Mouse (Mus musculus): ENCODE measurements around the gene Arih1. TPM values are rescaled to one million over a fixed set of nuclear protein-coding genes. Genes with fewer than 3 reads are reported as not detected.

The Arih1 gene
- total RNA-seq (2014; rRNA removed; ENCODE audit: low replicate concordance) (31.9 and 70.4 TPM in 2 replicates), polyA plus RNA-seq (2015; fragmentation: Nextera tagmentation; extraction: Ambion mirVana) (7.8 and 7.9 TPM in 2 replicates)

DNA sequence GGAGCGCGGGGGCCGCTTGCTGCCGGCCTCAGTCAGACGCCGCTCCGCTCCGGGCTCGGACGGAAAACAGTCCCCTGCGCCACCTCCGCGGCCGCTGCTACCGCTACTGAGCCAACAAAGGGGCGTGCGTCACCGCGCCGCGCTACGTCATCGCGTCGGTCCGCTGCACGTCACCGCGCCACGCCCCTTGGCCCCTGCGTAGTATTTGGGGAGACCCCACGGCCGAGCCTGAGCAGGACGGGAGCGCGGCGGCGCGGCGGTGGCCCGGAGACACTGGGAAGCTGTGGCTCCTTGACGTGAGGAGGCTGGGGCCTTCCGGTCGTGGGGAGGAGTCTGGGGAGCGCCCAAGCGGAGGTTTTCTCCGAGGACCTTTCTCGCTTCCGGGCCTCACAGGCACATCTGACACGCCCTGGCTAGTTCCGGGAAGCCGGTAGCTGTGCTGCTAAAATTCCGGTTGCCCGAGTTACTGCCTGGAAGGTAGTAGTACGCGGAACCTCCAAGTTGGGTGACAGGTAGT, at the start of gene Arih1:
Gene Arih1 (minus strand): TSS at position 70 of the 517 bp plus-strand sequence.
- no peaks in the 10 kb centered on the region for H3K9me3 ChIP-seq (replicated peaks; ENCODE audit: control insufficient read depth, low read length)
- peaks cover 5% of the 10 kb centered on the region; the same call in 1 of the 2 replicates for H3K4me1 ChIP-seq (ENCODE audit: control insufficient read depth, insufficient read depth)
- WGBS: under 1% methylated on average over 53 of the region's 56 CpGs
- peak; percentile 97 for ATAC-seq (ENCODE audit: insufficient read depth, low read depth)
- TF ChIP-seq CTCF (IDR thresholded peaks at IDR 0.05; ENCODE audit: low read depth) (no peak), EP300 (IDR thresholded peaks at IDR 0.05; ENCODE audit: low read depth) (peak; percentile 69; the same call in 1 of the 2 replicates)
- peak within 1 kb of the TSS; percentile 80 for H3K4me2 ChIP-seq (ENCODE audit: low read depth, low read length)
- H3K27ac ChIP-seq (ENCODE audit: low read depth): peak within 1 kb of the TSS; percentile 99
- peak within 1 kb of the TSS; percentile 88 for H3K4me3 ChIP-seq (ENCODE audit: low read depth, low read length)
- no peaks in the 10 kb centered on the region for H3K36me3 ChIP-seq (replicated peaks; ENCODE audit: control insufficient read depth, insufficient read depth, low read length)
- no peaks in the 10 kb centered on the region for H3K27me3 ChIP-seq (ENCODE audit: control insufficient read depth, insufficient read depth, low read length)
- peak; percentile 96 for DNase-seq (ENCODE audit: low spot score)
- H3K9ac ChIP-seq (replicated peaks; ENCODE audit: low read depth, low read length): peak within 1 kb of the TSS; percentile 91

DNA sequence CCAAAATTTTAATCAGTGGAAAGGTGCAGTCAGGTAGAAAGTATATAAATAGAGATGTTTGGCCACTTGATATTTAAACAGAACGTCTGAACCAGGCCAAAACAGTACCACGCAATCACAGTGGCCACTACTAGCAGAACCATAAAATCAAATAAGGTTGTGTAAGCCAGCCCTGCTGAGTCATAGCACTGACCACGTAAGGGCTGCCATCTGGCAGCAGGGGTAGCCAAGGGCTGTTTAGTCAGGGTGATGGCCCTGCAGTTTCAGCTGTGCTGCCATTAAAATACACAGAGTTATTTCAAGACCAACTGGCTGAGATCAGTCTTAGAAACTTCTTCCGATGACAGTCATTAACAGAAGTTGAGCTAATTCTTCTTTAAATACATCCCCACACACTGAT, 47.5 kb upstream of the Arih1 start:
- H3K9me3 ChIP-seq (replicated peaks; ENCODE audit: control insufficient read depth, low read length): no peaks in the 10 kb centered on the region
- no peak overlapping the region for H3K9ac ChIP-seq (replicated peaks; ENCODE audit: low read depth, low read length)
- H3K4me2 ChIP-seq (ENCODE audit: low read depth, low read length): no peak overlapping the region
- DNase-seq (ENCODE audit: low spot score) (no peak), ATAC-seq (ENCODE audit: insufficient read depth, low read depth) (no peak)
- H3K4me3 ChIP-seq (ENCODE audit: low read depth, low read length): no peak overlapping the region
- H3K36me3 ChIP-seq (replicated peaks; ENCODE audit: control insufficient read depth, insufficient read depth, low read length): no peaks in the 10 kb centered on the region
- H3K27me3 ChIP-seq (ENCODE audit: control insufficient read depth, insufficient read depth, low read length): no peaks in the 10 kb centered on the region
- H3K4me1 ChIP-seq (ENCODE audit: control insufficient read depth, insufficient read depth): no peaks in the 10 kb centered on the region
- no peak overlapping the region for H3K27ac ChIP-seq (ENCODE audit: low read depth)
- 68% methylated on average over 4 of the region's 4 CpGs for WGBS
- TF ChIP-seq EP300 (IDR thresholded peaks at IDR 0.05; ENCODE audit: low read depth) (no peak), CTCF (IDR thresholded peaks at IDR 0.05; ENCODE audit: low read depth) (no peak)

DNA sequence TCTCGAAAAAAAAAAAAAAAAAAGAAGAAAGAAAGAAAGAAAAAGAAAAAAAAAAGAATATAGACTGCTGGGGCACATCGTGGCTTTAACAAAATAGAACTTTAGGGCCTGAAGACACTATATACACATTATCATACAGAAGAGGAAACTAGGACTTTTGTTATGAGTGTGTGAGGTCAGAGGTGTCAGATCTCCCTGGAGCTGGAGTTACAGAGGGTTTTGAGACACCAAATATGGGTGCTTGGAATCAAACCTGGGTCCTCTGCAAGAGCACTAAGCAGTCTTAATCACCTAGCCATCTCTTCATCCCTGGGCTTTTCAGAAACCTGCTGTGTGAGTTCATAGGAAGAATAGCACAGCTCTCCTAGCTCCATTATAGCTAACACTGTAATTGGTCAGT, 47.0 kb upstream of the Arih1 start:
- Histone ChIP-seq H3K36me3 (replicated peaks; ENCODE audit: control insufficient read depth, insufficient read depth, low read length) (no peaks in the 10 kb centered on the region), H3K4me2 (ENCODE audit: low read depth, low read length) (no peak overlapping the region), H3K4me1 (ENCODE audit: control insufficient read depth, insufficient read depth) (no peaks in the 10 kb centered on the region), H3K4me3 (ENCODE audit: low read depth, low read length) (no peak overlapping the region), H3K27me3 (ENCODE audit: control insufficient read depth, insufficient read depth, low read length) (no peaks in the 10 kb centered on the region), H3K27ac (ENCODE audit: low read depth) (no peak overlapping the region), H3K9ac (replicated peaks; ENCODE audit: low read depth, low read length) (no peak overlapping the region), H3K9me3 (replicated peaks; ENCODE audit: control insufficient read depth, low read length) (no peaks in the 10 kb centered on the region)
- DNase-seq (ENCODE audit: low spot score) (no peak), ATAC-seq (ENCODE audit: insufficient read depth, low read depth) (no peak)
- WGBS: 76% methylated on average over 2 of the region's 2 CpGs
- TF ChIP-seq EP300 (IDR thresholded peaks at IDR 0.05; ENCODE audit: low read depth) (no peak), CTCF (IDR thresholded peaks at IDR 0.05; ENCODE audit: low read depth) (no peak)

DNA sequence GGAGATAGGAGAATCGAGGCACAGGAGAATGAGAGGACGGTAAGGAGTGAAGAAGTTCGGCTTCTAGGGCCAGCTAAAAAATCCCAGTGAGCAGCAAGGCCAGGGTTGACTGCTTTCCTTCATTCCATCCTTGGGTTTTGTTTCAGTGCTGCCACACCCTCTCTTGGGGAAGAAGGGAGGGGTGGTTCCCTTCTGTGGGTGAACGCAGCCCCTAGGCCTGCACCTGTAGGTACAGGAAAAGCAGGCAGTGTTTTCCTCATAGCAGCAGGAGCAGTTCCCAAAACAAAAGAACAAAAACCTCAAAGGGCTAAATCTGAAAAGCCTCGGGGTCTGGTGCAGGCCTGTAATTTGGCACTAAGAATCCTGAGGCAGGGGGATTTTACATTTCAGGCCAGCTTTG, 45.2 kb upstream of the Arih1 start:
- Histone ChIP-seq H3K36me3 (replicated peaks; ENCODE audit: control insufficient read depth, insufficient read depth, low read length) (no peaks in the 10 kb centered on the region), H3K27ac (ENCODE audit: low read depth) (no peak overlapping the region), H3K4me3 (ENCODE audit: low read depth, low read length) (no peak overlapping the region), H3K9me3 (replicated peaks; ENCODE audit: control insufficient read depth, low read length) (no peaks in the 10 kb centered on the region), H3K9ac (replicated peaks; ENCODE audit: low read depth, low read length) (no peak overlapping the region), H3K4me2 (ENCODE audit: low read depth, low read length) (no peak overlapping the region), H3K4me1 (ENCODE audit: control insufficient read depth, insufficient read depth) (no peaks in the 10 kb centered on the region), H3K27me3 (ENCODE audit: control insufficient read depth, insufficient read depth, low read length) (no peaks in the 10 kb centered on the region)
- no peak for TF ChIP-seq CTCF (IDR thresholded peaks at IDR 0.05; ENCODE audit: low read depth)
- no peak for TF ChIP-seq EP300 (IDR thresholded peaks at IDR 0.05; ENCODE audit: low read depth)
- WGBS: 60% methylated on average over 5 of the region's 5 CpGs
- ATAC-seq (ENCODE audit: insufficient read depth, low read depth) (no peak), DNase-seq (ENCODE audit: low spot score) (no peak)

DNA sequence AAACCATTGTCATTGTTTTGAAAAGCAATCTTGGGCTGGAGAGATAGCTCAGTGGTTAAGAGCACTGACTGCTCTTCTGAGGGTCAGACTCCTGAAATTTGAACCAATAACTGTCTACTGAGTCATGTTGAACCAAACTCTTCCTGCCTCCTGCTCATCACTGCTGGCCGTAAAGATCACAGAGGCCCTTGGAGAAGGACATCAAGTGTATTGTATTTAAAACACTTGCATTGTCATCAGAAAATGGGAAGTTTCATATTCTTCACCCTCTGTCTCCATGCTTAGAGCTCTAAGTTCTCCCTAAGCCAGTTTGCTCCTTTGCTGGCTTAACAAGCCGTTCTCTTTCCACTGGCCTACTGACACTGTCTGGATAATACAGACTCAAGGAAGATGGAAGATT, 41.9 kb upstream of the Arih1 start:
- Histone ChIP-seq H3K4me2 (ENCODE audit: low read depth, low read length) (no peak overlapping the region), H3K4me1 (ENCODE audit: control insufficient read depth, insufficient read depth) (no peaks in the 10 kb centered on the region), H3K27me3 (ENCODE audit: control insufficient read depth, insufficient read depth, low read length) (no peaks in the 10 kb centered on the region), H3K4me3 (ENCODE audit: low read depth, low read length) (no peak overlapping the region), H3K36me3 (replicated peaks; ENCODE audit: control insufficient read depth, insufficient read depth, low read length) (no peaks in the 10 kb centered on the region), H3K27ac (ENCODE audit: low read depth) (no peak overlapping the region), H3K9ac (replicated peaks; ENCODE audit: low read depth, low read length) (no peak overlapping the region), H3K9me3 (replicated peaks; ENCODE audit: control insufficient read depth, low read length) (no peaks in the 10 kb centered on the region)
- ATAC-seq (ENCODE audit: insufficient read depth, low read depth) (no peak), DNase-seq (ENCODE audit: low spot score) (no peak)
- TF ChIP-seq CTCF (IDR thresholded peaks at IDR 0.05; ENCODE audit: low read depth) (no peak), EP300 (IDR thresholded peaks at IDR 0.05; ENCODE audit: low read depth) (no peak)
- WGBS: 81% methylated on average over 2 of the region's 2 CpGs

DNA sequence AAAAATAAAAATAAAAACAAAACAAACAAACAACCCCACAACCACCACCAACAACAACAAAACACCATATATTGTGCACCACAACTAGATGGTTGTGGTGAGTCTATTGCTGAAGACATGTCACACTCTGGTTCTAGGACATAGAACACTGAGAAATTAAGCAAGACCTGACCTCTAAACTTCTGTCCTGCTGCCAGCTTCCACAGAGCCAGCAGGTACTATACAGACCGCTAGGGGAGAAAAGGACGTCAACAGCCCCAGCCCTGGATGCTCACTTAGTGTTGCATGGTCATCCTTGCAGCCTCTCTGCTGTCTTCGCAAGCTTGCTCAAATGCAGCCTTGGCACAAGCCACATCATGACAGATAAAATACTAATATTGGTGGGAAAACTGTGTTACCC, 41.2 kb upstream of the Arih1 start:
- no peak overlapping the region for H3K4me3 ChIP-seq (ENCODE audit: low read depth, low read length)
- H3K27ac ChIP-seq (ENCODE audit: low read depth): no peak overlapping the region
- no peaks in the 10 kb centered on the region for H3K9me3 ChIP-seq (replicated peaks; ENCODE audit: control insufficient read depth, low read length)
- DNase-seq (ENCODE audit: low spot score) (no peak), ATAC-seq (ENCODE audit: insufficient read depth, low read depth) (no peak)
- H3K4me2 ChIP-seq (ENCODE audit: low read depth, low read length): no peak overlapping the region
- no peak for TF ChIP-seq EP300 (IDR thresholded peaks at IDR 0.05; ENCODE audit: low read depth)
- TF ChIP-seq CTCF (IDR thresholded peaks at IDR 0.05; ENCODE audit: low read depth): no peak
- H3K9ac ChIP-seq (replicated peaks; ENCODE audit: low read depth, low read length): no peak overlapping the region
- 83% methylated on average over 3 of the region's 3 CpGs for WGBS
- H3K36me3 ChIP-seq (replicated peaks; ENCODE audit: control insufficient read depth, insufficient read depth, low read length): no peaks in the 10 kb centered on the region
- H3K27me3 ChIP-seq (ENCODE audit: control insufficient read depth, insufficient read depth, low read length): no peaks in the 10 kb centered on the region
- no peaks in the 10 kb centered on the region for H3K4me1 ChIP-seq (ENCODE audit: control insufficient read depth, insufficient read depth)
